Mouse (Mus musculus) splenic B cell, adult 2 months (primary cell): ENCODE data around the gene Jakmip3.

ENCODE experiments used
- DNase-seq: peaks from one replicate; pipeline ENCODE4 v3.0.0-alpha.2; 2011; ENCODE audit warnings: low read depth, low spot score
- H3K27me3 ChIP-seq: 2 replicates; pipeline ENCODE4 v1.6.1; 2012; ENCODE audit warnings: mild to moderate bottlenecking, low read length, moderate library complexity, mixed read lengths; ENCODE audit not compliant: control insufficient read depth, poor library complexity, insufficient read depth, severe bottlenecking
- H3K36me3 ChIP-seq: 2 replicates; pipeline ENCODE4 v1.6.1; 2012; ENCODE audit warnings: mild to moderate bottlenecking, low read length, moderate library complexity, mixed read lengths; ENCODE audit not compliant: control insufficient read depth, poor library complexity, insufficient read depth, severe bottlenecking

Jakmip3 gene

DNA sequence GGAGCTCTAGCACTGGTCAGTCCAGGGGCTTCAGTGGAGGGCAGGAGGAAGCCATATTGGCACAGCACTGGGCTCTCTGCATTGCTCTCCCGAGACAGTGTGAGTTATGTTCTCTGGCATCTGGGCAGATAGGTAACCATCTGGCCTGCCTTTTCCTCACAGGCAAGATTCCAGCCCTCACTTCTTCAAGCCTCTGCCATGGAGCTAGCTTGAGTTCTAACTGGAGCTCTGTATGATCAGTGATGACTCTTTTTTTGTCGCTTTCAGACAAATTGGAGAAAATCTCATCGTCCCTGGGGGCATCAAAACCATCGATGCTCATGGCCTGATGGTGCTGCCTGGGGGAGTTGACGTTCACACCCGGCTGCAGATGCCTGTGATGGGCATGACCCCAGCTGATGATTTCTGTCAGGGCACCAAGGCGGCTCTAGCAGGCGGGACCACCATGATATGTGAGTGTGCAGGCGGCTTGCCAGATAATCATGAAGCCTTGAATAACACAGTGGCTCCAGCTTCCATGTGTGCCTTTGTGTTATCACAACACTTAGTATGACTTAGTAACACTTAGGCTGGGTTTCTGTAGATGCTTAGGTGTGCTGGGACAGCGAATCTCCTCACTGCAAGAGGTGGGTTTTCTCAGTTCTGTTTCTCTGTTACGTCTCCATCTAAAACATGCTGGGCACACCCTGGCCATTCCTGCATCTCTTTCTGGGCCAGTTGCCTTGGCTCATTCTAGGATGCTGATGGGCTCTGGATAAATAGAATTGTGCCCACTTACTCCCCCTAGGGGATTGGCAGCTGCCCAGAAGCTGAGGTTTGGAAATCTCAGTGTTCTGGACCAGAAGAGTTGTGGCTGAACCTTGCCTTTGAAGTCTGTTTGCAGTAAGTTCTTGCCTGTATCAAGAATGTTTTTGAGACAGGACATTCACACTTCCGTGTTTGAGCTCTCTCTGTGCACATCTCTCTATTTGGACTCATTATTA lies 149.7 kb downstream of the Jakmip3 start:
- no peaks in the 10 kb centered on the region for H3K27me3 ChIP-seq
- no peaks in the 10 kb centered on the region for H3K36me3 ChIP-seq
- no peak for DNase-seq

- DNase-seq, result no peak
- Histone ChIP-seq H3K27me3 (no peaks in the 10 kb centered on the region), H3K36me3 (no peaks in the 10 kb centered on the region)
Observed at GRCm38 (mm10) chr7:139091681-139092080, 151.2 kb downstream of the Jakmip3 start.

DNA sequence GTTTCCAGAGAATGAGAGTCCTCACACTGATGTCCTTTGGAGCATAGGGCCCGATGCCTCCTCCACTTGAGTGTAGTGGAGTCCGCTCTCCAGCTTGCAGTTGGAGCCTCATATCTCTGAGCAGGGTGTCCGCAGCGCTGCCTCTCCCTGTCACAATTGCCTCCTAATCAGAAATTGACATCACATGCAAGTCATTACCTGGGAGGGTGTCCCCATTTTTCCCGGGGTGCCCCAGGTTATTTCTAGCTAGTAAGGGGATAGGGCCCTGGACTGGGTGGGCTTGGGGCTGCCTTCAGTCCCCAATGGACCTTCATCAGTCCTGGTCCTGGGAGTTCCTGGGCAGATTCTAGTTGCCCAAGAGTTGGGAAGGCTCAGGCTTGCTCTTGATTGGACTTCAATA lies 152.1 kb downstream of the Jakmip3 start:
- H3K36me3 ChIP-seq, result no peaks in the 10 kb centered on the region
- no peak for DNase-seq
- no peaks in the 10 kb centered on the region for H3K27me3 ChIP-seq

DNA sequence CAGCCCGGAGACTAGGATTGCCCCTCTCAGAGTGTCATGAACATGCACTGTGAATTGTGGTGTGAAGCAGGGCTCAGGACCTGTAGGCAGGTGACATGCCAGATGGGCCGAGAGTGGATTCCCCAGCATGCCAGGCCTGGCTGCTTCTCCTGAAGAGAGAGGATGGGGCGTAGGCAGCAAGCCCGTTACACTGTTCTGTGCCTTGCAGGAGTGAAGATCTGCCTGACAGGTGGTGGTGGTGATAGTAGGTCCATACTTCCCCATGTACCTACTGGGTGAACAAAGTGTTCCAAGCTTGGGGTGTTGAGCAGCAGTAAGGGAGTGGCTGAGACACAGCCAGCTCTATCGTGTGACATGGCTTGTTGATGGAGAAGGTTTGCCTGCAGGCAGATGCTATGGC lies 152.6 kb downstream of the Jakmip3 start:
- no peaks in the 10 kb centered on the region for H3K27me3 ChIP-seq
- DNase-seq, result no peak
- H3K36me3 ChIP-seq, result no peaks in the 10 kb centered on the region

GRCm38 (mm10) chr7:139093781-139094180 lies 153.3 kb downstream of the Jakmip3 start:
- no peaks in the 10 kb centered on the region for H3K36me3 ChIP-seq
- no peaks in the 10 kb centered on the region for H3K27me3 ChIP-seq
- no peak for DNase-seq

DNA sequence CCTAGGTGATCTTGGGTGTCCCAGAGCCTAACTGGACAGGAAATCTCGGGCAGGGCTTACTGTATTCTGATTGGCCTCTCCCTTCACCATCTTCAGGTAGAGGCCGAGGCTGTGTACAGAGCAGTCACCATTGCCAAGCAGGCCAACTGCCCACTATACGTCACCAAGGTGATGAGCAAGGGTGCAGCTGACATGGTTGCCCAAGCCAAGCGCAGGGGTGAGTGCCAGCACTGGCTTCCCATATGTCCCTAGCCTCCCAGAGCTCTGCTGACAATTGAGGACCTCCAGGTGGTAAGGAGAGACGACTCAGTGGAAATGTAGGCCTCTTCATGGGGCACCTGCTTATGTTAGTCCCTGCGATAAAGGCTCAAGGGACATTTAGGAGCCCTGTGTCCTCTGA lies 154.2 kb downstream of the Jakmip3 start:
- H3K36me3 ChIP-seq, result no peaks in the 10 kb centered on the region
- no peak for DNase-seq
- no peaks in the 10 kb centered on the region for H3K27me3 ChIP-seq

GRCm38 (mm10) chr7:139095282-139095681 lies 154.8 kb downstream of the Jakmip3 start:
- H3K27me3 ChIP-seq, result no peaks in the 10 kb centered on the region
- no peak for DNase-seq
- H3K36me3 ChIP-seq, result no peaks in the 10 kb centered on the region

- H3K27me3 ChIP-seq, result no peaks in the 10 kb centered on the region
- no peak for DNase-seq
- H3K36me3 ChIP-seq, result no peaks in the 10 kb centered on the region
Observed at GRCm38 (mm10) chr7:139096399-139096798, 155.9 kb downstream of the Jakmip3 start.

- H3K27me3 ChIP-seq, result no peaks in the 10 kb centered on the region
- DNase-seq, result no peak
- no peaks in the 10 kb centered on the region for H3K36me3 ChIP-seq
Observed at GRCm38 (mm10) chr7:139100531-139101095, 160.1 kb downstream of the Jakmip3 start.

GRCm38 (mm10) chr7:139101286-139101804 lies 160.8 kb downstream of the Jakmip3 start:
- DNase-seq, result no peak
- H3K27me3 ChIP-seq, result no peaks in the 10 kb centered on the region
- no peaks in the 10 kb centered on the region for H3K36me3 ChIP-seq

- Histone ChIP-seq H3K27me3 (no peaks in the 10 kb centered on the region), H3K36me3 (no peaks in the 10 kb centered on the region)
- DNase-seq, result no peak
Observed at GRCm38 (mm10) chr7:139101826-139102225, 161.3 kb downstream of the Jakmip3 start.

GRCm38 (mm10) chr7:139103960-139104381 lies 163.4 kb downstream of the Jakmip3 start:
- Histone ChIP-seq H3K36me3 (no peaks in the 10 kb centered on the region), H3K27me3 (no peaks in the 10 kb centered on the region)
- DNase-seq, result no peak

DNA sequence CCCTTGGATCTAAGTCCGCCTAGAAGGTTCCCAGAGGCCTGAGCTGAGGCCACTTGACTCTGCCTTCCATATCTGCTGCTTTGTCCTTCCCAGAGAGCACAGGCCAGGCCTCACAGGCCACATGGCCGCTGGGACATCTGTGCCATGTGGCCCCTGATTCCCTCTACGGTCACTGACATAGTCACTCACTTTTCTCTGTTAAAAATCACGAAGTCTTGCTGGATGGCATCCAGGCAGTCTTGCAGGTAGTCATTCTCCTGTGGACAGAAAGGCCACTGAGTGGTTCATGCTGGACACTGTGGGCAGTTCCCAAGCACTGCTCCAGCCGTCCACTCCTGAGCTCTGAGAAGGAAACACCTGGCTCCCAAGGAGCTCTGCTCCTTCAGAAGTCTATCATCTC lies 164.5 kb downstream of the Jakmip3 start:
- Histone ChIP-seq H3K36me3 (no peaks in the 10 kb centered on the region), H3K27me3 (no peaks in the 10 kb centered on the region)
- DNase-seq, result no peak

GRCm38 (mm10) chr7:139105705-139106104 lies 165.2 kb downstream of the Jakmip3 start:
- Histone ChIP-seq H3K27me3 (no peaks in the 10 kb centered on the region), H3K36me3 (no peaks in the 10 kb centered on the region)
- no peak for DNase-seq

DNA sequence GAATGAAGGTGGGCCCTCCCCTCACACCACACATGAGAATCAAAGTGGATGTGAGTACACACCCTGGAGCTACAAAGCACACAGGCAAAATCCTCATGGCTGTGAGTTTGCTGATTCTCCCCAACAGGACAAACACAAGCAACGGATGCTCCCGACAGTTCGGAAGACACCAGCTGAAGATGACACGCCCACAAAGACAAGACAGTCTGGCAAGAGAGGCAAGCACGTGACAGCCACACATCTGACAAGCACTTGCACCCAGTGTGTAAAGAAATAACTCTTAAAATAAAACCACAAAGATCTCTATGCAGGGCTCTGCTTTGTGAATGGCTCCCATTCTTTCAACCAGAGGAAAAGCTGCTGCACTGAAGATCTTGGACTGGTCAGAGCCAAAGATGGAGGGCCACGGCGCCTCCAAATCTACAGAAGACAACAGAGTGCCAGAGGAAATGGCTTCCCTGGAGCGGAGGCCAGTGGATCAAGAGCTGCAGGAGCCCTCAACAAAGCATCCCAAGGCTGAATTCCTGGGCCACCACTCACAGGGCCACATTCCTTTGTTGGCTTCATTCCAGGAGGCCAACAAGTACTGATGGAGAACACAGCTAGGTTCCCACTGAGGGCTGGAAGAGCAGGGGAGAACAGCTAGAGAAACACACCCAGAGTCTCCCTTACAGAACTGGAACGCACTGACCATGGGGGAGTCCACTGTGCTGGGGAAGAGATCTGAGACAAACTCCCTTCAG lies 167.5 kb downstream of the Jakmip3 start:
- H3K27me3 ChIP-seq, result no peaks in the 10 kb centered on the region
- DNase-seq, result no peak
- no peaks in the 10 kb centered on the region for H3K36me3 ChIP-seq
